Mouse (Mus musculus): ENCODE results near the gene Stat4. TPM values are rescaled to one million over a fixed set of nuclear protein-coding genes. Genes with fewer than 3 reads are reported as not detected.

Stat4 gene
- total and polyA plus RNA-seq, 3 experiments = 11.4 to 17.5 (median 16.7) TPM

DNA sequence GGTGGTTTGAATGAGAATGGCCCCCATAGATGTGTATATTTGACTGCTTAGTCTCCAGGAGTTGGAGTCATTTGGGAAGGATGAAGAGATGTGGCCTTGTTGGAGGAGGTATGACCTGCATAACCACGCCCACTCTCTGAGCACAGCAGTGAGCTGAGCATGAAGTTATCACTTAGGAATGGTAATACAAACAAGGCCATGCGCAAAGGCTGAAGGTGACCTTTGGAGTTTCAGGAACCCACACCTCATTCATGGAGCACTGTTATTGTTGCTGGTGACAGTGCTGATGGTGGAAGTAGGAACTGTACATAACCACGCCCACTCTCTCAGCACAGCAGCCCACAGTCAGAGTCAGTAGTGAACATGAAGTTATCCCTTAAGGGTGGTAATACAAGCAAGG is 62.9 kb downstream of the Stat4 start:
- Histone ChIP-seq H3K4me2 (ENCODE audit: insufficient read depth, low read depth, poor library complexity, severe bottlenecking) (no peak overlapping the region), H3K27me3 (replicated peaks) (no peaks in the 10 kb centered on the region), H3K4me3 (replicated peaks in 1 of 3; ENCODE audit: low read depth in 2 of 3, low read length in 2 of 3, poor library complexity in 1 of 3) (no peak overlapping the region), H3K9me3 (replicated peaks; ENCODE audit: low read length) (no peaks in the 10 kb centered on the region), H3K9ac (ENCODE audit: insufficient read depth, low read depth) (no peak overlapping the region), H3K27ac (ENCODE audit: insufficient read depth, low read depth) (no peak overlapping the region), H3K36me3 (replicated peaks in 1 of 2; ENCODE audit: control insufficient read depth in 1 of 2, insufficient read depth in 1 of 2, low read length in 1 of 2) (peaks cover 0 to 5% of the 10 kb centered on the region in 2 experiments), H3K79me2 (replicated peaks; ENCODE audit: control insufficient read depth, extremely low read depth, insufficient read depth, poor library complexity, severe bottlenecking) (no peaks in the 10 kb centered on the region), H3K4me1 (ENCODE audit: control insufficient read depth in 1 of 2, insufficient read depth in 2 of 2) (peaks cover 9 to 13% of the 10 kb centered on the region in 2 experiments)
- TF ChIP-seq UBTF (IDR thresholded peaks at IDR 0.05; ENCODE audit: low read depth, low read length) = no peak
- no peak for TF ChIP-seq ZMIZ1 (IDR thresholded peaks at IDR 0.05; ENCODE audit: low read depth, low read length)
- TF ChIP-seq CTCF (conservative IDR thresholded peaks at IDR 0.05 in 1 of 2, IDR thresholded peaks at IDR 0.05 in 1 of 2; ENCODE audit: low read depth in 2 of 2, low read length in 2 of 2) = no peak
- no peak for TF ChIP-seq JUND (conservative IDR thresholded peaks at IDR 0.05; ENCODE audit: low read depth, low read length)
- TF ChIP-seq RAD21 (IDR thresholded peaks at IDR 0.05; ENCODE audit: low read depth, low read length) = no peak
- no peak for TF ChIP-seq SMC3 (IDR thresholded peaks at IDR 0.05; ENCODE audit: low read depth, low read length)
- no peak for TF ChIP-seq TBP (conservative IDR thresholded peaks at IDR 0.05; ENCODE audit: low read depth, low read length)
- no peak for TF ChIP-seq PAX5 (IDR thresholded peaks at IDR 0.05; ENCODE audit: low read length)
- TF ChIP-seq MAZ (IDR thresholded peaks at IDR 0.05; ENCODE audit: low read depth, low read length) = no peak
- TF ChIP-seq MAX (IDR thresholded peaks at IDR 0.05; ENCODE audit: low read length) = no peak
- TF ChIP-seq NELFE (IDR thresholded peaks at IDR 0.05; ENCODE audit: low read depth, low read length) = no peak
- no peak for TF ChIP-seq JUN (IDR thresholded peaks at IDR 0.05; ENCODE audit: insufficient read depth, low read depth, low read length)
- no peak for TF ChIP-seq MXI1 (IDR thresholded peaks at IDR 0.05; ENCODE audit: low read depth, low read length)
- in situ Hi-C loops (cut with MboI; ENCODE audit: low pct_ligation_motif_present, low pct_unique_long_range_greater_than_20kb, low sequenced_read_pairs) (no loop called here), dilution Hi-C loops (cut with MboI; ENCODE audit: extremely low pct_ligation_motif_present, extremely low pct_unique_long_range_greater_than_20kb, low sequenced_read_pairs) (no loop called here)
- no peak for DNase-seq (ENCODE audit: extremely low read depth)

DNA sequence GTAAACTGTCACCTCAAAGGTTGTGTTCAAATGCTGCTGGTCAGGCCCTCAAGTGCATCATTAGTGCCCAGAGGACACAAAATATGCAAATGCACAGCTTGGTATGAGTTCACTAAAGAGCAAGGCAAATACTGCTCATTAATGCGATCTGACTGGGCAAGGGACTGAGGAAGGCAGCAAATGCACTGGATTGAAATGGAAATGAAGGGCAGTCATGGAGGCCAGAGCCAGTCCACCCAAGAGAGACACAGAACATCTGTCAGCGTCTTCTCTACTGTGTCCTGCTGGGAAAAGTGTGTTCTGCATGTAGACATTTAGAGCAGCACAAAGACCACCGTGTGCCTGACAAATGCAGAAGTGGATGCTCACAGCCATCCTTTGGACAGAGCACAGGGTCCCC is 64.6 kb downstream of the Stat4 start:
- dilution Hi-C loops (cut with MboI; ENCODE audit: extremely low pct_ligation_motif_present, extremely low pct_unique_long_range_greater_than_20kb, low sequenced_read_pairs) = no loop called here
- Histone ChIP-seq H3K27ac (ENCODE audit: insufficient read depth, low read depth) (no peak overlapping the region; the same call in 1 of the 2 replicates), H3K36me3 (replicated peaks in 1 of 2; ENCODE audit: control insufficient read depth in 1 of 2, insufficient read depth in 1 of 2, low read length in 1 of 2) (peaks cover 0 to 5% of the 10 kb centered on the region in 2 experiments), H3K27me3 (replicated peaks) (no peaks in the 10 kb centered on the region), H3K4me1 (ENCODE audit: control insufficient read depth in 1 of 2, insufficient read depth in 2 of 2) (peaks cover 9 to 13% of the 10 kb centered on the region in 2 experiments), H3K4me3 (replicated peaks in 1 of 3; ENCODE audit: low read depth in 2 of 3, low read length in 2 of 3, poor library complexity in 1 of 3) (no peak overlapping the region), H3K9me3 (replicated peaks; ENCODE audit: low read length) (no peaks in the 10 kb centered on the region), H3K79me2 (replicated peaks; ENCODE audit: control insufficient read depth, extremely low read depth, insufficient read depth, poor library complexity, severe bottlenecking) (no peaks in the 10 kb centered on the region), H3K9ac (ENCODE audit: insufficient read depth, low read depth) (no peak overlapping the region), H3K4me2 (ENCODE audit: insufficient read depth, low read depth, poor library complexity, severe bottlenecking) (no peak overlapping the region)
- TF ChIP-seq MEF2A (IDR thresholded peaks at IDR 0.05; ENCODE audit: borderline replicate concordance, low read depth, low read length) = no peak
- no peak for TF ChIP-seq JUN (IDR thresholded peaks at IDR 0.05; ENCODE audit: insufficient read depth, low read depth, low read length)
- no peak for TF ChIP-seq SMC3 (IDR thresholded peaks at IDR 0.05; ENCODE audit: low read depth, low read length)
- no peak for TF ChIP-seq USF1 (IDR thresholded peaks at IDR 0.05; ENCODE audit: low read depth, low read length)
- TF ChIP-seq RAD21 (IDR thresholded peaks at IDR 0.05; ENCODE audit: low read depth, low read length) = no peak
- TF ChIP-seq MXI1 (IDR thresholded peaks at IDR 0.05; ENCODE audit: low read depth, low read length) = no peak
- TF ChIP-seq CHD1 (IDR thresholded peaks at IDR 0.05; ENCODE audit: low read depth, low read length) = no peak
- TF ChIP-seq HCFC1 (IDR thresholded peaks at IDR 0.05; ENCODE audit: low read depth, low read length) = no peak
- no peak for TF ChIP-seq MAZ (IDR thresholded peaks at IDR 0.05; ENCODE audit: low read depth, low read length)
- TF ChIP-seq E2F4 (IDR thresholded peaks at IDR 0.05; ENCODE audit: insufficient replicate concordance, low read depth, low read length) = no peak
- no peak for TF ChIP-seq ZMIZ1 (IDR thresholded peaks at IDR 0.05; ENCODE audit: low read depth, low read length)
- TF ChIP-seq RCOR1 (conservative IDR thresholded peaks at IDR 0.05; ENCODE audit: low read depth, low read length) = no peak
- TF ChIP-seq NELFE (IDR thresholded peaks at IDR 0.05; ENCODE audit: low read depth, low read length) = no peak
- TF ChIP-seq ETS1 (conservative IDR thresholded peaks at IDR 0.05; ENCODE audit: low read depth, low read length) = no peak
- TF ChIP-seq EP300 (IDR thresholded peaks at IDR 0.05; ENCODE audit: low read length) = no peak
- TF ChIP-seq MYC (IDR thresholded peaks at IDR 0.05; ENCODE audit: low read depth, low read length) = no peak
- TF ChIP-seq CHD2 (IDR thresholded peaks at IDR 0.05; ENCODE audit: low read length) = no peak
- TF ChIP-seq ZC3H11A (IDR thresholded peaks at IDR 0.05; ENCODE audit: low read depth, low read length) = no peak
- DNase-seq (ENCODE audit: extremely low read depth) = no peak
- in situ Hi-C loops (cut with MboI; ENCODE audit: low pct_ligation_motif_present, low pct_unique_long_range_greater_than_20kb, low sequenced_read_pairs) = no loop called here
